Comparison of ENCODE assay signal across 20 mouse cellular contexts in the genomic region with DNA sequence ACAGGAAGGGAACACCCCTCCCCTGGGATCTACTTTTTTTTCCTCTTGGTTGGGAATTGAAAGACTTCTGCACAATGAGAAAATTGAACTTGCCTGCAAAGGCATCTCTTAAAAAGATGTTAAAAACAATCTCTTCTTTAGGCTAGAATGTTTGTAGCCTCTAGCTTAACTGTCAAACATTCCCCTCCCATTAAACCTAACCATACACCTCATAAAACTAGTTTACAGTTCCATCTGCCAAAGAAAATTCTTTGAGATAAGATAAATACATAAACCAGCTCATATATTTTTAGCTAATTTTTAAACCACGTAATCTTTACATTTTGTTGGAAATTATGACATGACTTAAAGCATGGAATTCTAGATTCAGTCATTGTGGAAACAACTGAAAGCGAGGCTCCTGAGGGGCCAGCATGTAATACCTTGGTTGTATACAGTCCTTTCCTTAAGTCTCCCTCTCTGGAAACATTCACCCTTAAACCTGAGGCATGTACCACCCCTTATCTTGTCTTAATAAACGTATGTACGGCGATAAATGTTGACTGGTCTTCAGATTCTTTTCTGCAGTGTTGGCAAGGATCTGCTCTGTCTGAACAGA. TPM values are rescaled to one million over a fixed set of nuclear protein-coding genes. Genes with fewer than 3 reads are reported as not detected.
"Had no signal": no experiment of that assay in that cellular context is flagged by ENCODE, and none has a peak within 500 bp of the region (broad histone marks: within the 10 kb centered on the region; RNA-seq: fewer than 3 reads in every experiment).

No protein-coding gene starts in this region.

- ATAC-seq: lung, postnatal 0 days; midbrain, embryonic 16.5 days had no signal

- H3K4me2 ChIP-seq: lung, embryonic 15.5 days; midbrain, embryonic 12.5 days; neural tube, embryonic 13.5 days; neural tube, embryonic 15.5 days had no signal

- DNase-seq: lung, adult 18-20 months; lung, postnatal 4 days; midbrain, embryonic 14.5 days; retina, postnatal 1 day; right cerebral cortex, adult 18-20 months; right cerebral cortex, postnatal 25 days; right cerebral cortex, postnatal 4 days; spleen, adult 18-20 months; thymus, adult 18-20 months; thymus, postnatal 14 days; thymus, postnatal 36 days had no signal

- H3K4me1 ChIP-seq: midbrain, embryonic 12.5 days had no signal

- H3K27me3 ChIP-seq: lung, embryonic 15.5 days; midbrain, embryonic 12.5 days; neural tube, embryonic 13.5 days; neural tube, embryonic 15.5 days had no signal

- H3K27ac ChIP-seq: lung, embryonic 15.5 days; midbrain, embryonic 10.5 days; midbrain, embryonic 12.5 days; neural tube, embryonic 13.5 days; neural tube, embryonic 15.5 days had no signal

- H3K36me3 ChIP-seq: lung, embryonic 15.5 days; midbrain, embryonic 10.5 days; midbrain, embryonic 12.5 days; neural tube, embryonic 13.5 days; neural tube, embryonic 15.5 days had no signal

- H3K9me3 ChIP-seq: lung, embryonic 15.5 days; midbrain, embryonic 10.5 days; midbrain, embryonic 12.5 days; neural tube, embryonic 13.5 days; neural tube, embryonic 15.5 days had no signal

- H3K9ac ChIP-seq: lung, embryonic 15.5 days; midbrain, embryonic 12.5 days; neural tube, embryonic 13.5 days; neural tube, embryonic 15.5 days had no signal

- H3K4me3 ChIP-seq: lung, embryonic 15.5 days; midbrain, embryonic 10.5 days; midbrain, embryonic 12.5 days; myocyte; neural tube, embryonic 13.5 days; neural tube, embryonic 15.5 days had no signal

RNA-seq across cellular contexts. Expression of a gene that starts 49.0 kb away (rescaled TPM):
- total RNA-seq: megakaryocyte, adult 5-6 weeks had no signal
